Mouse (Mus musculus) mesoderm, embryonic 11.5 days (tissue): ENCODE measurements at regions not wholly inside any gene's neighbourhood (a gene's known extent, or its start where the extent isn't known, plus 50 kb on each side); places are given as distances from the start of the nearest gene placed in this dataset.
A peak's percentile ranks its signal among the peaks of the same experiment; 100 is the strongest.

ENCODE experiments used
- DNase-seq: peaks from one replicate; pipeline ENCODE4 v3.0.0-alpha.2; 2012; ENCODE audit warnings: low read depth, low spot score

- no peak for DNase-seq
Measured at GRCm38 (mm10) chr3:115766153-115766552, 51.3 kb upstream of the S1pr1 start.

- no peak for DNase-seq
Measured at GRCm38 (mm10) chr3:115768290-115768689, 53.4 kb upstream of the S1pr1 start.

GRCm38 (mm10) chr3:115768761-115769530 is 54.1 kb upstream of the S1pr1 start:
- no peak for DNase-seq

GRCm38 (mm10) chr3:115772676-115773075 is 57.8 kb upstream of the S1pr1 start:
- DNase-seq: no peak

GRCm38 (mm10) chr3:115774321-115774720 is 59.4 kb upstream of the S1pr1 start:
- DNase-seq: no peak

GRCm38 (mm10) chr3:115774723-115775122 is 59.9 kb upstream of the S1pr1 start:
- no peak for DNase-seq

GRCm38 (mm10) chr3:115779144-115779890 is 64.4 kb upstream of the S1pr1 start:
- no peak for DNase-seq

GRCm38 (mm10) chr3:115779906-115780305 is 65.0 kb upstream of the S1pr1 start:
- no peak for DNase-seq

GRCm38 (mm10) chr3:115782726-115783125 is 67.9 kb upstream of the S1pr1 start:
- no peak for DNase-seq

- DNase-seq: no peak
Measured at GRCm38 (mm10) chr3:115787360-115787759, 72.5 kb upstream of the S1pr1 start.

GRCm38 (mm10) chr3:115788525-115788924 is 73.7 kb upstream of the S1pr1 start:
- DNase-seq: no peak

GRCm38 (mm10) chr3:115789063-115789462 is 74.2 kb upstream of the S1pr1 start:
- no peak for DNase-seq

- no peak for DNase-seq
Measured at GRCm38 (mm10) chr3:115792606-115793005, 77.7 kb upstream of the S1pr1 start.

- DNase-seq: peak; percentile 27
Measured at GRCm38 (mm10) chr3:115793344-115794059, 78.6 kb upstream of the S1pr1 start.

GRCm38 (mm10) chr3:115799326-115799725 is 84.5 kb upstream of the S1pr1 start:
- no peak for DNase-seq

GRCm38 (mm10) chr3:115799981-115800380 is 85.1 kb upstream of the S1pr1 start:
- DNase-seq: no peak

GRCm38 (mm10) chr3:115800873-115801272 is 86.0 kb upstream of the S1pr1 start:
- DNase-seq: no peak

- no peak for DNase-seq
Measured at GRCm38 (mm10) chr3:115801581-115802200, 85.9 kb upstream of the Dph5 start.

GRCm38 (mm10) chr3:115804616-115805015 is 83.0 kb upstream of the Dph5 start:
- DNase-seq: no peak

GRCm38 (mm10) chr3:115807032-115807431 is 80.6 kb upstream of the Dph5 start:
- DNase-seq: no peak

GRCm38 (mm10) chr3:115815168-115815567 is 72.5 kb upstream of the Dph5 start:
- DNase-seq: no peak
